Mouse (Mus musculus): ENCODE data around the gene Amph.

- TF ChIP-seq CTCF (conservative IDR thresholded peaks at IDR 0.05; ENCODE audit: low read length) (no peak), NANOG (IDR thresholded peaks at IDR 0.05; ENCODE audit: borderline replicate concordance, low read length) (no peak)
Observed at GRCm38 (mm10) chr13:19109331-19109730, 161.3 kb downstream of the Amph start.

Data from E14TG2a.4 (cell line).